Mouse (Mus musculus) adrenal gland, postnatal 25 days (tissue): ENCODE results near the gene Myog. TPM values are rescaled to one million over a fixed set of nuclear protein-coding genes. Genes with fewer than 3 reads are reported as not detected.

Experiments used
- DNase-seq: peaks from one replicate; pipeline ENCODE4 v3.0.0; 2021; ENCODE audit warnings: mixed read lengths
- total RNA-seq: library from RNA; stranded (reverse); gene quantifications from 2 replicates; pipeline ENCODE4 v1.2.3, GENCODE M21; 2021

Myog gene
- total RNA-seq, 1 experiment from 2014 or later = not detected

DNA sequence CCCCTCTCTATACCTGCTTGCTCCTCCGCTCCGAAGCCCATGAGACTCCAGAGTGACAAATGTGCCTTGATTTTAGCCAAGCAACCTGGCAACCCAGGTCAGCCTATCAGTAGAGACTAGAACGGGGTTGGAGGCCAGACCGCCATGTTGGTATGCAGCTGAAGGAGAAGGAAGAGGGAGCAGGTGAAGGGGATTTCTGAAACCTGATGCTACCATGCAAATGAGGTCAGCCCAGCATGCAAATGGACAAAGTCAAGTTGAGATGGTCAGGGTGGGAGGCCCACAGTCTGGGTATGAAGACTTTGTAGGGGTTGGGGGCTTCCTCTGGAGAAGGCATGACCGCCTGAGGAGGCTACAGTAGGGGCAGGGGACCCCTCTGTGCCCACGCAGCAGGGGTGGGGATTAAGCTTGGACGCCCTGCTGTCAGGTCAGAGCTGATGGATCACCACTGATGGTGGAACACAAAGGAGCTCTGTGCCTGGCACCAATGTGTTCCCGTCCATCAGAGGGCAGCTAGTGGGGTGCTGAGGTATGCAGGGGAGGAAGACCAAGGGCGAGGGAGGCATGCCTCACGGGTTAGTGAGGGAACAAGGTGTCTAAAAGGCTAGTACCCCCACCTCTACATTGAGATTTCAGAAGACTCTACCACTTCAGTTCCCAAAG lies 4.2 kb upstream of the Myog start:
- DNase-seq = no peak

GRCm38 (mm10) chr1:134288239-134288638 lies 1.6 kb upstream of the Myog start:
- no peak for DNase-seq

- DNase-seq = no peak
Observed at GRCm38 (mm10) chr1:134290300-134290699, 511 bp downstream of the Myog start.

GRCm38 (mm10) chr1:134290909-134291308 lies 1.1 kb downstream of the Myog start:
- DNase-seq = no peak

- DNase-seq = no peak
Observed at GRCm38 (mm10) chr1:134291555-134291954, 1.8 kb downstream of the Myog start.

DNA sequence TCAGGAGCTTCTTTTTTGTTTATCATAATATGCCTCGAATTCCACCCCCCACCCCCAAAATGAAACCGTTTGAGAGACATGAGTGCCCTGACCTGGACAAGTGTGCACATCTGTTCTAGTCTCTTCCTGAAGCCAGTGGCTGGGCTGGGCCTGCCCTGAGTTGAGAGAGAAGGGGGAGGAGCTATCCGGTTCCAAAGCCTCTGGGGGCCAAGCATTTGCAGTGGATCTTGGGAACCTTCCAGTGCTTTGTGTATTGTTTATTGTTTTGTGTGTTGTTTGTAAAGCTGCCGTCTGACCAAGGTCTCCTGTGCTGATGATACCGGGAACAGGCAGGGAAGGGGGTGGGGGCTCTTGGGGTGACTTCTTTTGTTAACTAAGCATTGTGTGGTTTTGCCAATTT lies 2.3 kb downstream of the Myog start:
- DNase-seq = no peak

DNA sequence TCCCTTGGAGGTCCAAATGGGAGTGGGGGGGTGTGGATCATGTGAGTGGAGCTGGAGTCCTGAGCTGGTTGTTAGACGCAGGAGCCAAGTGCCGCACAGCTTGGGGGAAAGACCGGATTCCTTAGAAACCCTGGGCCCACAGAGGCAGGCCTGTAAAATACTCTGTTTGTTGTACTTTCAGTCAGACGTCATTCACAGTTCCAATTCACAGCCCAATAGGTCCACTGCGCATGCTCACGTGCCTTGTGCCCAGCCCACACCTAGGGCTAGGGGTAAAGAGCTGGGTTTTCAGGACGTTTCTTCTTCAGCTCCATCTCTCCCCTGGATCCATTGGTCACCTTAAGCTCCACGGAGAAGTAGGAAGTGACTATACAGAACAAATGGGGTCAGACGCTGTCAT lies 2.8 kb downstream of the Myog start:
- DNase-seq = no peak

DNA sequence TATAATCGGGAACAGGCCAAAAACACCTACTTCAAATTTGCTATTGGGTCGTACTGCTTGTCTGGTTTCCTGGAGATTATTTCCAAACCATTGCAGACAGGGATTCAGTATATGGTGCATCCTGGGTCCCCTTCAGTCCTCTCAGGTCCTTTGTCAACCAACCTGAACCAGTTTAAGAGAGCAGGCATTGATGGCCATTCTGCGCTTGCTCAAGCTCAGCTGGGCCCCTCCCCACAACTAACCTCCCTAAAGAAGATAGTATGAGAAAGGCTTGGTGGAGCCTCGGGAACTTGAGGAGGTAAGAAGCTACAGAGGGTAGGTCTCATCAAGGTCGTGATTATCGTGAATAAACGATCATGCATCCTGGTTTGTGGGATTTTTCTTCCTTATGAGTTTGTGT lies 3.5 kb downstream of the Myog start:
- DNase-seq = no peak

DNA sequence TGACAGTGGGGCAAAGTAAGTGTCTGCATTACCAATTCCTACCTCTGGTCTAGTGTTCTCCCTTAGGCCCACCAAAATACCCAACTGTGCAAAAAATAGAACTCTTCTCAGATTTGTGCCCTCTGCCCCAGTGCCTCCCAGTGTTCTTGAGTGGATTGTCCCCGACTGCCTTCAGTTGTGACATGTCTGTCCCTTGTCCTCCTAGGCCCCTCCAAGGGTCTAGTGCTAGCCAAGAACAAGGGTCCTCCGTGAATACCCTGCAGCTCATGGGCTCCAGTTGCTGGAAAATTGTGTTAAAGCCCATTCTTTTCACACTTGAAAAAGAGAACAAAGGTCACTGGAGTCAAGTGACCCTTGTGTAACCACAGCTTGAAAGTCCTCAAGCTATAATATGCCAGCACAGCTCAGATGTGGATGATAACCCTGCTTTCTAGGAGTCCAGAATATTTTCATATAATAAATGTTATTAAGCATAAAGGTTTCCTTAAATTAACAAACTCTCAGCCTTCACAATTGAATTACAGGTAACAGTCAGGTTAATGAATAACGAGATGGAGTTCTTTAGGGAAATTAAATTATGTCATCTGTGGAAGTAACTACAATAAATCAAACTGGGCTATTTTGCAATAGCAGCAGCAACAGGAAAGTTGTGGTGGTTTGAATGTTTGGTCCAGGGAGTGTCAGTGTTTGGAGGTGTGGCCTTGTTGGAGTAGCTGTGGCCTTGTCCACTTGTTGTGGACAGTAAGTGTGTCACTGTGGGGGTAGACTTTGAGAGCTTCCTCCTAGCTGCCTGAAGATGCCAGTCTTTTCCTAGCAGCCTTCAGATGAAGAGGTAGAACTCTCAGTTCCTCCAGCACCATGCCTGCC lies 4.2 kb downstream of the Myog start:
- no peak for DNase-seq

- no peak for DNase-seq
Observed at GRCm38 (mm10) chr1:134297265-134297664, 7.5 kb downstream of the Myog start.

- DNase-seq = no peak
Observed at GRCm38 (mm10) chr1:134298636-134299411, 9.0 kb downstream of the Myog start.

- DNase-seq = no peak
Observed at GRCm38 (mm10) chr1:134302568-134303238, 12.9 kb downstream of the Myog start.

- no peak for DNase-seq
Observed at GRCm38 (mm10) chr1:134304940-134305339, 15.2 kb downstream of the Myog start.

GRCm38 (mm10) chr1:134307409-134307808 lies 17.6 kb downstream of the Myog start:
- DNase-seq = no peak

DNA sequence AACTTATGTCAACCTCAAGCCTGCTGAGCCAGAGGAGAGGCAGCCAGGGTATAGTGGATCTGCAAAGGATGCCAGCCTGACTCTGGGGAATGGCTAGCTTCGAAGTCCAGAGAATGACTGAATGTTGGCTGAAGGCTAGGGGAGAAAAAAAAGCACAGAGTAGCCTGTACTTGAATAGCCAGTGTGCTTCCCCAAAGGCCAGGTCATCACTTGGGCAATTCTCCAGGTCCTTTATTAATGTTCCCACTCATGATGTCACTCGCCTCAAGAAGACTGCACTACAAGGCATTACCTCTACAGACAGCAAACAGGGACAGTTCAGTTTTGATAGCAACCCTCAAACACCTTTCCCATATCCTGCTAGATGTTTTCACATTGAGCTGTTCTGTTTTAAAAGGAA lies 20.5 kb downstream of the Myog start:
- no peak for DNase-seq

GRCm38 (mm10) chr1:134310729-134311128 lies 20.9 kb downstream of the Myog start:
- no peak for DNase-seq

- no peak for DNase-seq
Observed at GRCm38 (mm10) chr1:134311760-134312159, 22.0 kb downstream of the Myog start.

DNA sequence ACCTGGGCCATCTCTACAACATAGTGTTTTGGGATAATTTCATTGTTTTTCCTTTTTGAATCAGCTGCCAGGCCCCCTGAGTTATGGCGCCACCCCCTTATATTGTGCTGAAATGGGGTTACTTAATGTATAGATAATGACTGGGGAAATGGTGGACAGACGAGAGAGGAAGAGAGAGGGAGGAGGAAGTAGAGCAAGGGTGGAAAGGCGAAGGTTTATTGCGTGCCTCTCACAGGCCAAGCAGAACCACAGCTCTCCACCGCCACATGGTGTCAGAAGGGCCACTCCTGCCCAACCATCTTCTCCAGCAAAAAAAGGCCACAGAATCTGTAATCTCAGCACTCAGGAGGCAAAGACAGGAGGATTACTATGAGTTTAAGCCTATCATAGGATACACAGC lies 25.4 kb downstream of the Myog start:
- DNase-seq = no peak

DNA sequence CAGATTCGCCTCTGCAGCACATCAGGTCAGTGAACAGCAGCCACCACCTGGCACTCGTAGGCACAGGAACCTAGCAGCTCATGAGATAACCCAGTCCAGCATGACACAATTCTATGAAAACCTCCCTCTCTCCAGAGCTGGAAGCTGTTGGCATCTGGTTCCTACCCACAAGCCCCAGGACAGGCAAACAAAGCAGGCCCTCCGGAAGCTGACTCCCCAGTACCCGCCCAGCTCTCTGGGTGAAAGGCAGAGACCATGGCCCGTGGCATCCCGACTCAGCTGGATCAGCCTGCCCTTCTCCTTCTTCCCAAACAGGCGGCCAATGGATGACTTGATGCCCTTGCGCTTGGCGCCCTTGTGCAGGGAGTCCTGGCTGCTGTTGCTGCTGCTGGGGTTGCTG lies 26.6 kb downstream of the Myog start:
- DNase-seq = no peak

DNA sequence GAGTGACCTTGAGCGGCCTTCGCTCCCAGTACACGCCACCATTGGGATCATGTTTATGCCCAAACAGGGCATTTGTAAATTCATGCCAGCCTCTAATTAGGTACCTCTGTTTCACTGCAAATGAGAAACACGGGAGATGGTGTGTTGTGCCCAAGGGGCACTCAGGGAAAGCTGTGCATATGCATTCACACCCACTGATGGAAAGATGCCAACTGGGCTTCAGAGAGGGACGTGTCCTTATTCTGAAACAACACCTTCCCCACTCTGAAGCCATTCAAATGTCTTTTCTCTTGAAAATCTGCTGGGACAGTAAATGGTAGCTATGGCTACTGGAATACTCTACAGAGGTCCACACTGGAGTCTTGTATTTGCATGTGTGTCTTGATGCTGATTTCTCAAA lies 28.5 kb downstream of the Myog start:
- no peak for DNase-seq

DNA sequence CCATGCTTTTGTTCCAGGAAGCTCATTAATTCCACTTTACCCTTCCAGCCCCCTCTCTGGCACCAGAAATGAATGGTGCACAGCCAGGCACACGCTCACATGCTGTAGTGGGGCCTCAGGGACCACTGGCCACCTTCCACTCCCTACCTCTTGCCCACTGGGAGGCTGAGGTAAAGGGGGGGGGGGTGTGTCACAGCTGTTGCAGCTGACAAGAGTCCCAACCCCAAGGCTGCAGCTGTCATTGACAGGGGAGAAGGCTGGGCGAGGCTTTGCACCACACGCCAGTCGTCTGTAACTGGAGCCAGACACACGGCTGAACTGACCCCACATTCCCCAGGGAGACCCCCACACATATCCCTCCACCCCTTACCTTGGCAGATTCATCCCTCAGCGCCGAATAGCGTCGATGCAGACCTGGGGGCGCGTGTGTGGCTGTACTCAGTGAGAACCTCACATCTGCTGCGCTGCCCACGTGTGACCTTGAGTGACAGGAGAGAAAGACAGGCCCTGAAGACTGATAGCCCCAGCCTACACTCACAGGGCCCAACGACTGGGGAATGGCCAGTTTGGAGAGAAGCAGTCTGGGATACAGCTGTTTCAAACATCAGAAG lies 31.0 kb downstream of the Myog start:
- no peak for DNase-seq

DNA sequence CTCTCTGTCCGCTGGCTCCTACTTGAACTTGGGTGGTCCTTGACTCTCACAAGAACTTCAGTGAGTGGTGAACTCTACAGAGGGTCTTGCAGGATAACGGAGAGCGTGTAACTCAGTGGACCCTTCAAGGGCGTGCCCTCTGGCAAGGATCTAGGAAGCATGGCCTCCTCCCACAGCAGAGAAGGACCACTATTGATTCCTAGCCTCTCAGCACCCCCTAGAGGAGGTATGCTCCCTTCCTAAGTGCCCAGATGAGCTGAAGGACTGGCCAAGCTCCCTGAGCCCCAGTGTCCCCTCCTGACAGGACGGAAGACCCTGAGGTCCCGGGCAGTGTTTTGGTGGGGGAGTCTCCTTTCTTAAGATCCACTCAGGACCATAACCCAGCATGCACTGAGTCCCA lies 32.8 kb downstream of the Myog start:
- DNase-seq = no peak
